Mouse (Mus musculus): ENCODE data around the gene Adra2c. TPM values are rescaled to one million over a fixed set of nuclear protein-coding genes. Genes with fewer than 3 reads are reported as not detected.
A peak's percentile ranks its signal among the peaks of the same experiment; 100 is the strongest.

Gene Adra2c
- polyA plus RNA-seq, 1 experiment from 2014 or later, result not detected

DNA sequence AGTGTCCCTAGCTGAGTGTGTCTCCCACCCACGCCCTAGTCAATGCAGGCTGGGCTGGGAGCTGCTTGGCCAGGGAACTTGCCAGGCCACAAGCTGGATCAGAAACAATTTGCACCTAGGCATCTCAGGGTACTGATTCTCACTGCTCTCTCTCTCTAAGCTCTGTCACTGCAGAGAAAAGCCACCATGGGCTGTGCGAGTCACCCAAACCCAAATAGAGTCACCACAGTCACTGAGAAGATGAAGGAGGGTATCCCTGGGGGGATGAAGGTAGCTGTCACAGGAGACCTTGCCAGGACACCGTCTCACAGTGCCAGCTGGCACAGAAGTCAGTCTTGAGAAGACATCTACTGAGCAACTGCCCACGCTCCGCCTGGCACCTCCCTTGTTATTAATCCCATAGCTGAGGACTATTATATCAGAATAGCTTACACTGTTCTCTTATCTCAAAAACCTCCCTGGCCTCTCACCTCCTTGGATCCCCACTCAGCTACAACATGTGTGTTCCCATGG, 33.7 kb downstream of the Adra2c start:
- no peak for ATAC-seq (ENCODE audit: insufficient read depth)
- Histone ChIP-seq H3K4me2 (no peak overlapping the region), H3K4me3 (replicated peaks) (no peak overlapping the region), H3K27ac (replicated peaks) (no peak overlapping the region), H3K4me1 (replicated peaks) (no peaks in the 10 kb centered on the region), H3K9me3 (replicated peaks) (no peaks in the 10 kb centered on the region), H3K27me3 (peaks cover 28% of the 10 kb centered on the region), H3K9ac (no peak overlapping the region), H3K36me3 (replicated peaks) (no peaks in the 10 kb centered on the region)
- WGBS (ENCODE audit: insufficient replicate concordance), result 57% methylated on average over 5 of the region's 5 CpGs

DNA sequence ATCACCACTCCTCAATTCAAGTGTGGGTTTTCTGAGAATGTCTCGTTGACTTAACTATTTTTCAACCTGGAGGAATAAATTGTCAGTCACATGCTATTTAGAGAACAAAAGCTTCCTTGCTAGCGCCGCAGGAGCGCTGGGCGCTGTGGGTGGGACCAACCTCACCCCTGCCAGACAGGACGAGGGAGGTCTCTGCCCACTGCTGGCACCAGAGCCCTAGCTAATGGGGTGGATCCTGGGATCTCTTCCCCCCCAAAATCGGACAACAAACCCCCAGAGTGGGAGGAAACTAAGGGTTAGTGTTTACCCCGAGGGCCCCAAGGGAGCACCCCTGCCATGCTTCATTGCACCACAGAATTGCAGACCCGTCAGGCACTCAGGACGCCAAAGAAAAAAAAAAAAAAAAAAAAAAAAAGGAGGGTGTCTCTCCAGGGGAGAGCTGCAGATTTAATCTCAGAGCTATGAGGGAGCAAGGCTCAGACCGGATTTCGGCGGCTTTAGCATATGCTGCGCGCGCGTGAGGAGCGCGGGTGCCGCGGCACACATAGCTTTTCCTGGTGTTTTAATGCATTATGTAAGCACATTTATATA, 35.2 kb downstream of the Adra2c start:
- H3K27me3 ChIP-seq, result peaks cover 28% of the 10 kb centered on the region
- ATAC-seq (ENCODE audit: insufficient read depth), result no peak
- no peak overlapping the region for H3K4me3 ChIP-seq (replicated peaks)
- H3K9ac ChIP-seq, result no peak overlapping the region
- H3K36me3 ChIP-seq (replicated peaks), result no peaks in the 10 kb centered on the region
- no peaks in the 10 kb centered on the region for H3K4me1 ChIP-seq (replicated peaks)
- H3K27ac ChIP-seq (replicated peaks), result no peak overlapping the region
- WGBS (ENCODE audit: insufficient replicate concordance), result 2% methylated on average over 21 of the region's 21 CpGs
- H3K9me3 ChIP-seq (replicated peaks), result no peaks in the 10 kb centered on the region
- no peak overlapping the region; the same call in 1 of the 2 replicates for H3K4me2 ChIP-seq

DNA sequence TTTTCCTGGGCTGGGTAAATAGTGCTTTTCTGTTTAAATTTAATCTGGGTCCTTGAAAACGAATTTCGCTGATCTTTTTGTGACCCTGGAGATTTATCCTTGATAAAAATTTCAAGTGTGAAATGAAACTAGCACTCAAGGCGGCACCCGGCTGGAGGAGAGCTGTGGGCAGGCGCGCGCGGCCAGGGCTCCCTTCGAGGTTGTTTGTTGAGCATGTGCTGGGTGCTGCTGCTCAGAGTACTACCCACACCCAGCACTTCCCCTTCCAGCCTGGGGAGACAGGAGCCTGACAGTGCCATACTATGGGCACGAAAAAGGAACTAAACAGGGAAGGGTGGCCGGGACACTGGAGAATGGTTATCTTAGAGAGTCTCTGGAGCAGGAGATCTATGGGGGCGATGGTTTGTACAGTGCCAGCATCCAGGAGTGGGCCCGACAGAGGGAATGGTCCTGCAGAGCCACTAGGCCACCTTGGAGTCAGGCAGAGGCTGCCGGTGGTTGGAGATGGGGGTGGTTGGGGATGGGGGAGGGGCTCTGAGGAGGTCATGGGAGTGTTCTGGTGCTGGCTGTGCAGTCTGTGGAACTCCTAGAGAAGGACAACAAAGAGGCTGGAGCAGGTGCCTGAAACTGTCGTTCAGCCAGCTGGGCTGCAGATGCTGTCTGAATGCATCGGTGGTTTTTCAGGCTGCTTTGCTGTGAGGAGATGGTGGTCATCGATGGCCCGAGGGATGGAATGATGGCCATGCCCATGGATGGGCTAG, 35.9 kb downstream of the Adra2c start:
- H3K36me3 ChIP-seq (replicated peaks), result no peaks in the 10 kb centered on the region
- 14% methylated on average over 18 of the region's 18 CpGs for WGBS (ENCODE audit: insufficient replicate concordance)
- no peaks in the 10 kb centered on the region for H3K4me1 ChIP-seq (replicated peaks)
- H3K27ac ChIP-seq (replicated peaks), result no peak overlapping the region
- no peaks in the 10 kb centered on the region for H3K9me3 ChIP-seq (replicated peaks)
- H3K4me3 ChIP-seq (replicated peaks), result no peak overlapping the region
- peaks cover 28% of the 10 kb centered on the region for H3K27me3 ChIP-seq
- peak overlapping the region; percentile 0 for H3K4me2 ChIP-seq
- H3K9ac ChIP-seq, result no peak overlapping the region
- no peak for ATAC-seq (ENCODE audit: insufficient read depth)

DNA sequence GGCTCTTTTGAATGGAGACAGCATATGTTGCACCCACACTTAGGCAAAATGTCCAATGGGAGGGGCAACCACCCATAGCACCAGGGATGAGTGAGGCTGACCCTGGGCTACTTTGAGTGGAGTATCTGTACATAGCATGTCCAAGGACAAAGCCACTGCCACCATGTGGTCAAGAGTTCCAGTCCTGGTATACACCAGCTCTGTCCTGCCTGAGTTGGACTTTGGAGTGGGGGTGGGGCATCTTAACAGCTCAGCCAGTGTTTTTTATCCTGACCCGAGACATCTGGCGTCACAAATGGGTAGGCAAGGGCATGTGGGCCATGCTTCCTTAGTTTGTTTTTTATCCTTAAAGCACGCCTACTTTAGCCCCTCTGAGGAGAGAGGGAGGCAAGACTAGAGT, 36.5 kb downstream of the Adra2c start:
- H3K4me2 ChIP-seq, result no peak overlapping the region
- no peak overlapping the region for H3K27ac ChIP-seq (replicated peaks)
- H3K9ac ChIP-seq, result no peak overlapping the region
- WGBS (ENCODE audit: insufficient replicate concordance), result 28% methylated on average over 3 of the region's 3 CpGs
- no peaks in the 10 kb centered on the region for H3K9me3 ChIP-seq (replicated peaks)
- H3K36me3 ChIP-seq (replicated peaks), result no peaks in the 10 kb centered on the region
- peaks cover 28% of the 10 kb centered on the region for H3K27me3 ChIP-seq
- no peaks in the 10 kb centered on the region for H3K4me1 ChIP-seq (replicated peaks)
- ATAC-seq (ENCODE audit: insufficient read depth), result no peak
- H3K4me3 ChIP-seq (replicated peaks), result no peak overlapping the region

DNA sequence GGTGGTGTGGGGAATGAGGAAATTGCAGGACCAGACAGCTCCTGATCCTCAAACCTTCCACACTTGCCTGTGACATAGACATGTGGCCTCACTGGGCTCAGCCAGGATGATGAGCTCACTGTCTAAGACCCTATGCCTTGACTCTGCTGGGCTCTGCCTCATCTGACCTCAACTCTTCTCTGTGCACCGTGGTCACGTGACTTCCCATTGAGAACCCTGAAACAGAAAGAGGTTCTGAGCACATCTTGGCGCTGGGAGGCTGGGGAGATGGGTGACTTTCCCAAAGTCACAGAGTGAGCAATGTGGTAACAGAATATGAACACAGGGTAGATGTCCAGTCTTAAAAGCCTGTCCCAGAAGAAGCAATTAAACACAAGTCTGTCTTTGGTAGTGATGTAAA, 37.1 kb downstream of the Adra2c start:
- WGBS (ENCODE audit: insufficient replicate concordance), result 45% methylated on average over 3 of the region's 3 CpGs
- H3K27ac ChIP-seq (replicated peaks), result no peak overlapping the region
- H3K9me3 ChIP-seq (replicated peaks), result no peaks in the 10 kb centered on the region
- no peak for ATAC-seq (ENCODE audit: insufficient read depth)
- H3K36me3 ChIP-seq (replicated peaks), result no peaks in the 10 kb centered on the region
- no peak overlapping the region for H3K9ac ChIP-seq
- no peak overlapping the region for H3K4me2 ChIP-seq
- no peaks in the 10 kb centered on the region for H3K4me1 ChIP-seq (replicated peaks)
- H3K4me3 ChIP-seq (replicated peaks), result no peak overlapping the region
- H3K27me3 ChIP-seq, result peaks cover 28% of the 10 kb centered on the region

DNA sequence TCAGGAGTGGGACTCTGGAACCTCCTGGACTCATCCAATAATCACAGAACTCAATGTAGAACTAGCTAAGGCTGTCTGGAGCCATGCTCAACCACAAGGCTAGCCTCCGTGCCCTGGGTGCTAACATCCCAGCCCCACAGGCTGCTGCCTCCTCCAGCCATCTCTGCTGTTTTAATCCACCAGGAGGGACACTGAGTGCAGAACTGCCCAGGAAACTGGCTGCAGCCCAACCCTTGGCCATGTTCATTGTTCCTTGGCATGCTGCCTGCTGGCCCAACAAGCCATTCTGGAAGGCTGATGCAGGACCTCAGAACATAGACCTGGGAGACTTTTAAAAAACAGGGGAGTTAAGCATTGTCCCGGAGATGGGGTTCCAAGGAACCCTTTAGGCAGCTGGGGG, 42.5 kb downstream of the Adra2c start:
- H3K4me3 ChIP-seq (replicated peaks), result no peak overlapping the region
- no peaks in the 10 kb centered on the region for H3K9me3 ChIP-seq (replicated peaks)
- H3K4me2 ChIP-seq, result no peak overlapping the region
- no peak overlapping the region for H3K9ac ChIP-seq
- 52% methylated on average over 2 of the region's 2 CpGs for WGBS (ENCODE audit: insufficient replicate concordance)
- no peaks in the 10 kb centered on the region for H3K36me3 ChIP-seq (replicated peaks)
- H3K27me3 ChIP-seq, result no peaks in the 10 kb centered on the region
- ATAC-seq (ENCODE audit: insufficient read depth), result no peak
- H3K27ac ChIP-seq (replicated peaks), result no peak overlapping the region
- H3K4me1 ChIP-seq (replicated peaks), result no peaks in the 10 kb centered on the region

DNA sequence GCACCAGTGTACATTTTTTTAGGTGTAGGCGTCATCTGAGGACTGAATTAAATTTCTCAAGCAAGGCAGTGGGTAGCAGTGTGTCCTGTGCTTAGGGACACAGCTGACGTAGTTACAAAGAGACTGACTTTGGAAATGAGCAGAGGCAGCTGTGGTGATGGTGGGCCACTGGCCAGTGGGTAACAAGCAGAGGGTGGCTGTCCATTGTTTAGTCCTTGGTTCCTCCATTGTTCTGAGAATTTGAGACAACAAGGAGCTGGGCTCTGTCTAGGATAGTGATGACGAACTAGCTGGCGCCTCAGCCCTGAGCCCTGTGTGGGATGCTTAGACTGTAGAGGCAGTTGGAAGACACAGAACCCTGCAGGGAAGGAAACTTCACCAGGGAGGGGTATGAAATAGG, 52.7 kb downstream of the Adra2c start:
- ATAC-seq (ENCODE audit: insufficient read depth), result no peak
- 50% methylated on average over 4 of the region's 4 CpGs for WGBS (ENCODE audit: insufficient replicate concordance)
- H3K36me3 ChIP-seq (replicated peaks), result no peaks in the 10 kb centered on the region
- H3K27ac ChIP-seq (replicated peaks), result no peak overlapping the region
- no peaks in the 10 kb centered on the region for H3K9me3 ChIP-seq (replicated peaks)
- no peak overlapping the region for H3K4me2 ChIP-seq
- no peaks in the 10 kb centered on the region for H3K4me1 ChIP-seq (replicated peaks)
- no peak overlapping the region for H3K4me3 ChIP-seq (replicated peaks)
- no peak overlapping the region for H3K9ac ChIP-seq
- no peaks in the 10 kb centered on the region for H3K27me3 ChIP-seq

Other genes starting within 250 kb of the Adra2c start
- 129 and 201 TPM in 2 replicates for gene Hgfac, start 236.8 kb upstream of the Adra2c start, polyA plus RNA-seq (2015; fragmentation: Nextera tagmentation; extraction: Ambion mirVana)
- gene Dok7, start 221.6 kb upstream of the Adra2c start, polyA plus RNA-seq (2015; fragmentation: Nextera tagmentation; extraction: Ambion mirVana), result 0.15 and 0.22 TPM in 2 replicates
- gene Lrpap1, start 172.6 kb upstream of the Adra2c start, polyA plus RNA-seq (2015; fragmentation: Nextera tagmentation; extraction: Ambion mirVana), result 77.9 and 82.8 TPM in 2 replicates
- not detected in 2 replicates for gene Hmx1, start 110.8 kb downstream of the Adra2c start, polyA plus RNA-seq (2015; fragmentation: Nextera tagmentation; extraction: Ambion mirVana)
- gene Cpz, start 247.4 kb downstream of the Adra2c start, polyA plus RNA-seq (2015; fragmentation: Nextera tagmentation; extraction: Ambion mirVana), result 0.92 and 1.7 TPM in 2 replicates